Mouse (Mus musculus) kidney, adult 9 months (tissue): ENCODE results near the gene Hoxd1.

Source experiments
- DNase-seq: peaks from one replicate; pipeline ENCODE4 v3.0.0; 2022

Hoxd1 gene

DNA sequence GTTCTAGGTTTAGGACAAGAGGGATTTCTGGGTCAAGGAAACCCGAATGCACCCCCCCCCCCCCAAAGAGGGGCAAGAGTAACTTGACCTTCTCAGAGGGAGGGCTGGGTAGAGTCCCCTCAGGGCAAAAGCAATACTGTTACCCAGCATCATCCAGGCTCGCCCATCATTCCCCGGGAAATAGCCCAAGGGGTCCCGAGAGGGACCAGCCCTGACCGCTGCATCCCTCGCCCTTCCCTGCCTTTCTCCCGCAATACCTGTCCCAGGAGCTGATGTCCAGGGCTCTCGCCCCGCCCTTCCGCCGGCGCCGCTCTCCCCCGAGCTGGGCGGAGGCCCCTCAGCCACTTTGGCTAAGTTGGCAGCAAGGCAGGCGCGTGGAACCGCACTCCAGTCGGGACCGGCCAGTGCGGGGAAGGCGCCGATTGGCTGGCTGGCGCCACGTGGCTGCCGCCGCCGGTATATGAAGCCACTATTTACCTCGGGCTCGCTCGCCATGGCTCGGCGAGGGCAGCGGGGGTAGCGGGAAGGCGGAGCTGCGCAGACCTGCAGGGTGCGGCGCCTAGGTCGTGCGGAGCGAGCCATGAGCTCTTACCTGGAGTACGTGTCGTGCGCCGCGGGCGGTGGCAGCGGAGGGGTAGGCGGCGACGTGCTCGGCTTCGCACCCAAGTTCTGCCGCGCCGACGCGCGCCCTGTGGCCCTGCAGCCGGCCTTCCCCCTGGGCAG lies at the start of gene Hoxd1:
Hoxd1 (plus strand) TSS at position 459 of the 723 bp plus-strand sequence.
- peak; percentile 43 for DNase-seq

DNA sequence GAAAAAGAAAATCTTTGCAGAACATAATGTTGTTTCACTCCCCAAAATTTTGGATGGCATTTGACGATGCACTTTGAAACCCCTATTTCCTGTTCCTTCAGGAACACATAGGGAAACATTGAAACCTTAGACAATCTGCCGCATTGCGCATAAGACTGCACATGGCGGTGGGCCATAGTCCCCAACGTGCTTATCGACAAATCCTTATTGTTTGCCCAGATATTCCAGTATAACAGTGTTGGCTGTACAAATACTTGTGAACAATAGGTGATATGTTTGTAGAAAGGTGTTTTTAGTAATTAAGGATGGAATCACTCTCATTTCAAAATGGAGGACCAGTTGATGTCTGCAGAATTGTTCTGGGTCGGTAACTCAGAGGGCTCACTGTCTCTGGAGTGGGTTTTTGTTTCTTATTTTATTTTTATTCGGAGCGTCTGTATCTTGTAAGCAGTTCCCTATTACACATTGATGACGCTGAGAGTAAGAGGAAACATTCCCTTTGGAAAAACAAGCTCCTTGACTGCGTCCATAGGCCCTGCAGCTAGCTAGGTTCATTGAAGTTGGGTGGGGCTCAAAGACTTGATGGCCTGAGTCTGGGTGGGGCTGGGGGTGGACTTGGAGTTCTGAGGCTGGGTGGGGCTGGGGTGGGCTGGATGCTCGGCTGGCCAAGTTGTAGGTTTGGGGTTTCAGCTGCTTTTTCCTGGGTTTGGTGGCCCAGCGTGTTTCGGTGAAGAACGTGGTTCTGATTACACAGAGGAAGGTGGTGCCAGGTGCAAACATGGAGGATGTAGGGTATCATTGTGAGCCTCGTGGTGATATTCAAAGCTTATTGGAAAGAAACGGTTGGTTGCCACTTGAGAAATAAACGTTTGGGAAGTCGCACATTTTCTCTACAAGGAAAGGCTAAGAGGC lies 49.3 kb upstream of the Hoxd1 start:
- DNase-seq = no peak

DNA sequence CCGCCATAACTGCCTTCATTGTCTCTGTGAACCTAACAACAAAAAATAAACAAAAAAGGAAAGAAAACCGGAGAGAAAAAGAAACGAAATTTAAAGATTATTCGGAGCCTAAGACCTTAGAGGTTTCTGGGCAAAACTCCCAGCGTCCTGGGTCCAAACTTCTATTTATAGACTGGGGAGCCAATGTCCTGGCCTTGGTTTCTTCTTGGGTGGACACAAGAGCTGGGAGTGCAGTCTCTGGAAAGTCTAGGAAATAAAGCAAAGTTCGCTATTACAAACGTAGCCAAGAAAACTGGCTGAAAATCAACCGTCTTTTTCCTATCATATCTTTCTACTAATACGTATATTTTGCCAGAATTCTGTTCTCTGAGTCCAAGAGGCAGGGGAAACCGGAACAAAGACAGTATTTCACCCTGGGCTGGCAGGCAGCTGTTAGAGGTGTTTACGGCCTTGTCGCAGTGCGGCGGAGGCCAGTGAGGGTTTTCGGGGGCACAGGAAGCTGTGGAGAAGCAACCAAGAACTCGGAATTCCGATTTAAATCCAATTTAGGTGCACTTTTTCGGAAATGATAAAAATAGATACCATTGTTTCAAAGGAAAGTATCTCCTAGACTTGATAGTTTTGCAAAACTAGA lies 48.5 kb upstream of the Hoxd1 start:
- DNase-seq = no peak

DNA sequence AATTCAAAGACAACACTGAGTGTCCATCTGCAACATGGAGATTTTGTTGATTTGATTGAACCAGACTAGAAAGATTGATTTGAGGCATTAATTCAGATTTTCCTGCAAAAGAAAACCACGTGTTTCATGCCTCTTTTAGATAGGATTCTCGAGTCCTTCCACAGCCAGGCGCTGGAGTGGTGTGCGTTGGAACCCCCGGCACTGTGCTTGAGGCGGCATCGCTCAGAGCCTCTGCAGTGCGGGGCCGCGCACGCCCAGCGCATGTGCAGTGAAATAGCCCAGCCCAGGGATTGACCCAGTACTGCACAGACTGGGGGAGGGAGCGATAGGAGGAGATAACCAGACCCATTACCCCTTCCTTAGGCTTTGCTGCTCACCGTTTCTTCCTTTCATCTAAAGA lies 47.9 kb upstream of the Hoxd1 start:
- DNase-seq = no peak

DNA sequence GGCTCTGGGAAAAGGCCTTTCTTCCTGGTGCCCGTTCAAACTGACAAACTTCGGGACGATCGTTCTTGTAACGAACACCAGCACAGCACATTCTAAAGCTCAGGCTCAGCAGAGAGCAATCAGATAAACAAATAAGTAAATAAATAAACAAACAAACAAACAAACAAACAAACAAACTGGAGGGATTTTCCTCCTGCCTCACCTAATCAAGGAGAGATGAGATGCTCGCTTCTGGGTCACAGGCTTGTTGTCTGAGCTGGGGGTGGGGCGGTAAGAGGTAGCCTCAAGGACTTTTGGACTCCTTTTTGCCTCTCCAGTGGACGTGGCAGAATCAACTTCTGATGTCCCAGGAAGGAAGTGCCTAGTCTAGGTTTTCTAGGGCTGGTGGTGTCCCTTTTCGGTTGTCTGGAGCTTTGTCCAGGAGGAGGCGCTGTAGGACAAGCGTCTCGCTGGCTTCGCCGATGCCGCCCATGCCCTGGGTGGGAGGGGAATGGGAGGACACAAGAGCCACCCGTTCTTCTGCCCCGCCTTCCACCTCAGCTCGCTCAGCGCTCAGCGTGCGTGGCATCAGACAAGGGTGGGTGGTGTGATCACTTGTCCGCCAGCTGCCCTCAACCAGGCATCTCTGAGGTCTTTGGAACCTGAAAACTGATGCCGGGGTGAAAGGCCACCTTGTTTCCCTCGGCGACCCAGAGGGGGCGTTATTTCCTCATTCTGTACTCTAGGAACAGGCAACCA lies 47.1 kb upstream of the Hoxd1 start:
- peak; percentile 93 for DNase-seq

DNA sequence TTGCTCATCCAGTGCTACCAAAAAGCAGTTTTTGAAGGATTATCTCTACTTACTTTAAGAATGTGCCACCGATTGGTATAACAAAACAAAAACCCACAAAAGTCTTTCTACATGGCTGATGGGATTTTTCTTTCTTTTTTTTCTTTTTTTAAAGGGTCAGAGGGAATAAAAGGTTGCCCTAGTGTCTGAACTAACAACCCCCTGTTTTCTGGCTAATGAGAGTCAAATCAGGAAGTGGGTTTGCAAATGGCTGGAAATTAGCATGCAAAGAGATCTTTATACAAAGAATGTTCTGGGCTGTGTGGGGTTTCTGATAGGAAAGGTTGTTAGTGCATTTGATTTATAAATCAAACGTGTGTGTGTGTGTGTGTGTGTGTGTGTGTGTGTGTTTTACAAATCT lies 42.4 kb upstream of the Hoxd1 start:
- DNase-seq = no peak

DNA sequence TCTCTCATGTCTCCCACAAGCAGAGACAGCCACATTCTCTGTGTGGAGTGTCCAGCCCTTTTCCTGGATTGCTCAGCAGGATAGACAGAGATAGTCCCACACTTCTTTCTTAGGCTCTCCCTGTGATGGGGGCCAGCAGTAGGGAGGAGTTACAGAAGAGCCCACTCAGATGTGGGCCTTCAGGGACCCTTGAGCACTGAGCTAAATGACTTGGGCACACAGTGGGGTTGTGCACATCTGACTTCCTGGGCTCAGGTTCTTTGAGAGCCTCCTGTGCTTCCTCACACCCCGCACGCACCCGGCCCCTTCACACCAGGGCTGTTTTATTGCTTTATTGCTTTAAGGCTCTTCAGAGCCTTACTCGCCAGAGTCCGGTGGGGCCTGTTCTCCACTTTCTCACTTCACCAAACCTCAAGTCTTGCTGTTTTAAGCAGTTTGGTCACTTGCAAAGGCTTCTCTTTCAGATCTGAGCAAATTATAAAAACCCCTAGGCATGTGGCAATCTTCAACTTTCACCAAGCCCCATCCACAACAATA lies 41.8 kb upstream of the Hoxd1 start:
- no peak for DNase-seq

DNA sequence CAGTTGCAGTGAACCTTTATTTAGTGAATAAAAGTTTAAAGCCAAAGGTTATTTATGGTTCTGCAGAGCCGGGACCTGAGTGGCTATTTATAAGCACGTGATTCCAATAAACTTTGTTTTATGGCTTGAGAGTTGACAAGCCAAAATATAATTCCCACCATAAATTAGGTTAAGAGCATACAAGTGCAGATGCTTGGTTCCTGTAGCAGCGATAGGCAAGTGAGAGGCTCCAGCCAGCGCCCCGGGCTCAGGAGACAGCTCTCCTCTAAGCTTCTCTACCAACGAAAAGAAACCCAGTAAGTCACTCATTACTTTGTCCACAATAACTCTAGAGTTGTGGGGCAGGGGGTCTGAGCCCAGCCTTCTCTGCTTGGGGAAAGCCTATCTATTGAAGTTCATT lies 40.9 kb upstream of the Hoxd1 start:
- no peak for DNase-seq

DNA sequence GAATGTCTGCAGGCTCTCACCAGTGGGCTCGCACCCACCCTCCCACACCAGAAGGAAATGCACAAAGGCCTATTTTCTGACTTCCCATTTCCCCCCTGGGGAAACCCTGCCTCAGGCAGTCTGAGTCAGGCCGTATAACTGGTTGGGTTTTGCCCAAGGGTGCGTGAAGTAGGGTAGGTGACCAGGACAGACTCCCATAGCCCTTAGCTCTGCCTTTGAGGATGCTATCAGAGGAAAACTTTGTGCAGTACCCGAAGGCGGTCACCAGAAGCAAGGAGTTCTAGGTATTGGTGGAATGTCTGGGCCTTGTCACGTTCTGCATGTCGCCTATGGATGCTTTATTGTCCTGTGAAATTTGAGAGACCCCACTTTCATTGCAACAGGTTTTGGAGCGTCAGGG lies 39.8 kb upstream of the Hoxd1 start:
- DNase-seq = no peak

DNA sequence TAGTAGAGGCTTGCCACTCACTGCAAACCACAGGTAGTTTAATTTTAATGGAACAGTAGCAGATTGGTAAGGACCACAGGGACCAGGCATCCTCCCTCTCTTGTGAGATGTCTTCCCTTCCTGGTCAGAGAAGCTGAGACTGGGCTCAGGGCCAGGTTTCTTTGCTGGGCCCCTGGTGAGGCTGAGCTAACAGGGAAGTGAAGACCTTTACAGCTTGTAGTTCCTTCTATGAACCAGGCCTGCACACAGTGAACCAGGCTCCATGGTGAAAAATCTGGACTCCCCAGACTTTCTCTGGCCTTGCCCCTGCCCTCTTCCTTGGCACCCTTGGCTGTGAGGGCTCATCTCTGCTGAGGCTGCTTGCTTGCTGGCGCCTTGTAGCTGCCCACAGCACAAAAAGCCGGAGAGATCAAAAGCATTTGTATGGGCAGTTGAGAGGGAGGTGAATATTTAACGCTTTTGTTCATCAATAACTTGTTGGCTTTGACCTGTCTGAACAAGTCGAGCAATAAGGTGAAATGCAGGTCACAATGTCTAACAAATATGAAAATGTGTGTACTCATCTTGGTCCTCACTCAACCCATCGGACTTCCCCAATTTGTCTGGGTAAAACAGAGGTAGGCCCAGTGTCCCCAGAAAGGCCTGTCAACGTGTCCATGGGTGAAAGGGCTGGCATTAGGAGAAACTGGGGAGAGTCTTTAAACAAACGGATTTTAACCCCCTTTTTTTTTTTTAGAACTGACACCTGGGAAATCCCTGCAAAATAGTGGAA lies 38.4 kb upstream of the Hoxd1 start:
- peak; percentile 83 for DNase-seq

DNA sequence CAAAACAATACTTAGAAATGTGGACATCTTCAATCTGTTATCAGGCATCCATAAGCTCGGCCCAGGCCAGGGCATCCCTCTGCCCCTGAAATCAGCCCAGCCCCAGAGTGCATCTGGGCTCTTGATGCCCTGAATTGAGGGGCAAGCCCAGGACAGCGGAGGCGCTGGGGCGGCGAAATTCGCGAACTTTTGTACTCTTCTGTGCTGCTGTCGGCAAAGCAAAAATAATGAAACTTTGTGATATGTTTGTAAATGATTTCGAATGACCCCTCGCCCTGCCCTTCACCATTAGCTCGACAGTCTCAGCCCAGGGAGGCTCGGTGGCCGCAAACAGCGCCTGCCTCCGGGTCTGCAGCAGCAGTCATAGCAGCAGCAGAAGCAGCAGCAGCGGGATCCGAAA lies 37.6 kb upstream of the Hoxd1 start:
- no peak for DNase-seq

DNA sequence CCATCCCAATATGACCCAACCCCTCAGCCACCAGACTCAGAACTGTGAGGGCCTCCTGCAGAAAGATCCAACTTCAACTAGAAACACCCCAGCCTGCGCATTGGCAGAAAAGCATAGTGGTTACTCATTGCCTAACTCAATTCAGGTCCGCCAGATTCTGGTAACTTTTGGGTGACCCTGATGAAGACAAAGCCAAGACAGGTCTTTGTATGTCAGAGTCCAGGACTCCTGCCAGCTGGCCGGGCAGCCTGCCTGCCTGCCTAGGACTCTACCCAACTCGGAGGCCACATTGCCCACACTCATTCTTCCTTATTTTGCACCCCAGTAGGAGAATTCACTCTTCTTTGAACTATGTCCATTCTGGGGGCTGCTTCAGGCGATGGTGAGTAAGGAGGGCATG lies 36.2 kb upstream of the Hoxd1 start, which contains the start of gene Gm28230:
Gm28230 (plus strand) TSS at position 178 of the 400 bp plus-strand sequence.
- DNase-seq = peak; percentile 91

DNA sequence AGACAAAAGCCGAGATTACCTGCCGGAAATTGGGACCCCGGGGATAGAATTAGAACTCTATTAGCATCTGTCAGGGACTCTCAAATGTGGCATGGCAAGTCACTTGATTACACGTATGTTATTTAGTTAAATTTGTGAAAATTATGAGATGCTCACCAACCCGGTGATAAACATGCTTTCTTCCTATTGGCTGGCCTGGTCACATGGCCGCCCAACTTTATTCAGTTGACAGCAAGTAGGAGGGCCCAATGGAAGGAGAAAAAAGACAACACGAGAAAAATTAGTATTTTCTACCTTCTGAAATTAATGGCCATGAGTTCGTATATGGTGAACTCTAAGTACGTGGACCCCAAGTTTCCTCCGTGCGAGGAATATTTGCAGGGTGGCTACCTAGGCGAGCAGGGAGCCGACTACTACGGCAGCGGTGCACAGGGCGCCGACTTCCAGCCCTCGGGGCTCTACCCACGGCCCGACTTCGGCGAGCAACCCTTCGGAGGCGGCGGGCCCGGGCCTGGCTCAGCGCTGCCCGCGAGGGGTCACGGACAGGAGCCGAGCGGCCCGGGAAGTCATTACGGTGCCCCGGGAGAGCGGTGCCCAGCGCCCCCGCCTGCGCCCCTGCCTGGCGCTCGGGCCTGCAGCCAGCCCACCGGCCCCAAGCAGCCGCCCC lies 35.7 kb upstream of the Hoxd1 start:
- no peak for DNase-seq

DNA sequence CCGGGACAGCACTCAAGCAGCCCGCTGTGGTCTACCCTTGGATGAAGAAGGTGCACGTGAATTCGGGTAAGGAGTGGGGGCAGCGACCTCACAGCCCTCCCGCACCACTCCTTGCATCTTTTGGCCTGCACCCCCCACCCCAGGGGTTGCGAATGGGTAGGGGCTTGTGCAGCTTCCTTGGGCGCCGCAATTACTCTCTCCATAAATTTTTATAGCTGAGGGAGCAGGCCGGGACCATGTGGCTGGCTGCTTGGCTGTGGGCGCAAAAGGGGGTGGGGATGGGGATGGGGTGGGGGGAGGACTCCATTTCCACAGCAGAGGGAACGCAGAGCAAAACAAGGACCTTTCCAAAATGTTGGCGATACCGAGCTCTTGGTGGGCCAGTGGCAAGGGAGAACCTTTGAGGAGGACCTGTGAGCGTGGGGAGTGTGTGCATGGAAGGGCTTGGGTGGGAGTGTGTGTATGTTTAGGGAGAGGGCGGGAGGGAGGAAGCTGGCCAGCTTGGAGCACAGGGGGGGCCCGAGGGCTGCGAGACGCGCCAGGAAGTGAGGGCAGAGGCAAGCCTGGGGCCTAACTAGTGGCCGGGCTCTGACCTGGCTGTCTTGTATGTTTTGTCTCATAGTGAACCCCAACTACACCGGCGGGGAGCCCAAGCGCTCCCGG lies 35.0 kb upstream of the Hoxd1 start:
- no peak for DNase-seq

DNA sequence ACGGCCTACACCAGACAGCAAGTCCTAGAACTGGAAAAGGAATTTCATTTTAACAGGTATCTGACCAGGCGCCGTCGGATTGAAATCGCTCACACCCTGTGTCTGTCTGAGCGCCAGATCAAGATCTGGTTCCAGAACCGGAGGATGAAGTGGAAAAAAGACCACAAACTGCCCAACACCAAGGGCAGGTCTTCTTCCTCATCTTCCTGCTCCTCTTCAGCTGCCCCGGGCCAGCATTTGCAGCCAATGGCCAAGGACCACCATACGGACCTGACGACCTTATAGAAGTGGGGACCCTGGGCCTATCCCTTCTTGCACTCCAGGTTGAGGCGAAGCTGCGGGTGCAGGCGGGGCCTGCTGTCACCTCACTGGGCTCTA lies 34.5 kb upstream of the Hoxd1 start:
- no peak for DNase-seq

DNA sequence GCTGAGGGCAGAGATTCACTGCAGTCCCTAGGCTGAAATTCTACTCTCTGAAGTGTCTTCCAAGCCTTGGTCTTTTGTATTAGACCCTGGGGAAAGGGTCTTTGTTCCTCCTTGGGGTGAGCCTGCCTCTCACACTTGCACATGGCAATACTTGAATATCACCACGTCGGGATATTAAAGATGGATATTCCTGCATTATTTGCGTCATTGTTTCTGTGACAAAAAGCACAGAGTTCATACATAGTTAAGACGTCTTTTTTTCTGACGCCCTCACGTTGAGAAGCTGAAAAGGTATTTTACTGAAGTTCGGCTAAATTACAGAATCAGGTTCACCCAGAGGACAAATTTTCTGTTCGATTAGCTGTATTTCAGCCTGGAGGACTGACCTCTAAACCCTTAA lies 32.4 kb upstream of the Hoxd1 start:
- DNase-seq = no peak

DNA sequence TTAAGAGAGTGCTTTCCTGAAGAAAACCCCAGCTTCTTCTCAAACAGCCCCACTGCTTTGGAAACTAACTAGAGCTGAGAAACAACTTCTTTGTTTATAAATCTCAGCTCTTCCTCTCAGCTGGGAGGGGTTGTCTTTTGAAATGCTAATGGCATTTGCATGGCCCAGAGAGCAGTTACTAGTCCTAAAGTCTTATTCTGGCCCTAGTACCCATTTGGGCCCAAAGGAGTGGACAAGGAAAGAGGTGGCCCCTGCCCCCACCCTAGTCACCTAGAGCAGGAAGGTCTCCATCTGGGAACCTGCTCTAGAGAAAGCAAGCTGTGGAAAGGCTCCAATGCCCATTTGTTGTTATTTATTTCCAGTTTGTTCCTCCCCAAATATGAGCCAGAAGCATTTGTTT lies 31.7 kb upstream of the Hoxd1 start:
- no peak for DNase-seq

DNA sequence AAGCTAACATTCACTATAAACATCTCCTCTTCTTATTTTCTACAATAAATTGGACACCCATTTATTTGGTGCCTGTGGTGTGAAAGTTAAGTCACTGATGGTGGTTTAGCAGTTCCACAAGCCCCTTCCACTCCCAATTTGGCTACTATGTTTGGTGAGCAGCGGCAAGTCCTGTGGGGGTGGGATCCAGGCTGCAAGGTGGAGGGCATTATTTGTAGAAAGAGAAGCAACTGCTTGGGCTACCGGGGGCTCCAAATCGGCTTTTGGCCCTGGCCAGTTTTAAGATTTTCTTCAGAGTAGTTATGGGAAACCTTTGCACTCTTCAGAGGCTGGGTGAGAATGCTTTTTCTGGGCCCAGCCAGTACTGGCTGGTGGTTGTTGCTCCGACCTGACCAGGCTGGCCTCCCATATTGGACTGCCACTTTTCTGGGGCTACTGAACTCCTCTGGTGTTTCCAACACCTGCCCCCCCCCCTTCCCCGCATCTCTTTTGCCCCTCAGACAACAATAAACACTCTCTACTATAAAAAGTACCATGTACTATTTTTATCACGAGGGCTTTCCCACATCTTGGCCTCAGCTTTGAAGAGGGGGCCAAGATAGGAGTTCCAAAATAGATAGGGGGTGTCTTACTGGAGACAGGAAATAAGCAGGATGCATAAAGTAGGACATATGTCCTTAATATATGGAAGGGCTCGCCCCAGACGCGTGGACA lies 30.8 kb upstream of the Hoxd1 start:
- DNase-seq = no peak

DNA sequence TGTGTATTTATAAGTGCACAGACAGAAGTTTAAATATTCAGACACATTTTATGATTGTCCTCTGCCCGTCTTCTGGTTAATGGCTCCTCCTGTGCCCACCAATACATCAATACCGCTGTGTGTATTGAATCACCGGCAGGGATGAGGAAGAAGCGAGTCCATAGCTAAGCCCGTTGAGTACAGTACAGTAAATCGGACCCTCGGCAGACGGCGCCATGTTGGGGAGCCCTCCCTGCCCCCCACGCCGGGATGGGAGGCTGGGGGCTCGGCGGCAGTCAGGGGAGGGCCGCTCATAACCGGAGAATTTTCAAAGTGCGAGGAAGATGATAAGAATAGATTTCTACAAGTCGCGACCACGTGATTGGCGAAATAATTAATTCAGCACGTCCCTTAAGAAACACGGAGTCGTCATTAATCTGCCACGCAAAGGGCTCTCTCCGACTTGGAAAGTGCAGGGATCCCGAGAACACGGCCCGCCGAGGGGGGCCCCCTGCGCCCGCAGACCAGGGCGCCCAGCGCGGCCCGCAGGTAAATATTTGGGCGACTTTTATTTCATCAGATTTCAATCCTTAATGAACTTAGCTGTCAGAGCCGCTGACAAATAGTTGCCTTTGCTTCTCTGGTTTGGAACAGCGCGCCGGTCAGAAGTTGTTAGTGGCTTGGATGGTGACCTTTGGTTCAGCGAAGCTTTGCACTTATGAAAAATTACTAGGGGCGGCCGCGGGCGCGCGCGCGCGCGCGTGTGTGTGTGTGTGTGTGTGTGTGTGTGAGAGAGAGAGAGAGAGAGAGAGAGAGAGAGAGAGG lies 30.1 kb upstream of the Hoxd1 start:
- DNase-seq = no peak
